Mouse (Mus musculus): ENCODE measurements at regions not wholly inside any gene's neighbourhood (a gene's known extent, or its start where the extent isn't known, plus 50 kb on each side); places are given as distances from the start of the nearest gene placed in this dataset.

GRCm38 (mm10) chr12:93342933-93343332, 1494.0 kb upstream of the Sel1l start:
- TF ChIP-seq CTCF (IDR thresholded peaks at IDR 0.05; ENCODE audit: low read depth, low read length) (no peak), POLR2A (IDR thresholded peaks at IDR 0.05; ENCODE audit: extremely low read depth, insufficient read depth, low read length) (no peak)

All from liver, adult 2 months (tissue).